Mouse (Mus musculus) C2C12 (cell line): ENCODE measurements around the gene Fkbp7. TPM values are rescaled to one million over a fixed set of nuclear protein-coding genes. Genes with fewer than 3 reads are reported as not detected.
"Not testable (repeated sequence)": the region's sequence is repeated elsewhere in the genome, so short reads cannot be mapped to it uniquely, and the experiment has no call there.

Experiments used
- H3K27me3 ChIP-seq: one replicate; pipeline ENCODE4 v1.6.1; 2011; ENCODE audit not compliant: control insufficient read depth, insufficient read depth, insufficient read length
- H3K36me3 ChIP-seq: one replicate; pipeline ENCODE4 v1.6.1; 2011; ENCODE audit not compliant: control insufficient read depth, insufficient read depth
- H3K4me3 ChIP-seq: one replicate; pipeline ENCODE4 v1.5.1; 2011; ENCODE audit warnings: mild to moderate bottlenecking, control low read depth; ENCODE audit not compliant: poor library complexity, insufficient read depth, severe bottlenecking
- H3K79me2 ChIP-seq: one replicate; pipeline ENCODE4 v1.6.1; 2011; ENCODE audit not compliant: control insufficient read depth, insufficient read depth
- H3K79me3 ChIP-seq: one replicate; pipeline ENCODE4 v1.6.1; 2011; ENCODE audit warnings: low read depth, control low read depth
- H3ac ChIP-seq: one replicate; pipeline ENCODE3; 2011; ENCODE audit warnings: low read depth; ENCODE audit not compliant: control insufficient read depth, insufficient read length
- CEBPB ChIP-seq: IDR thresholded peaks from one replicate; pipeline ENCODE4 v1.6.1; 2011; ENCODE audit warnings: low read depth, mild to moderate bottlenecking, control low read depth, moderate library complexity
- CTCF ChIP-seq: IDR thresholded peaks from one replicate; pipeline ENCODE4 v1.5.1; 2011; ENCODE audit not compliant: control insufficient read depth, insufficient read depth, insufficient read length
- FOSL1 ChIP-seq: IDR thresholded peaks from one replicate; pipeline ENCODE4 v1.8.0; 2011; ENCODE audit warnings: mild to moderate bottlenecking, low read length; ENCODE audit not compliant: poor library complexity, insufficient read depth, severe bottlenecking
- MAX ChIP-seq: IDR thresholded peaks from one replicate; pipeline ENCODE4 v1.6.1; 2011; ENCODE audit warnings: mild to moderate bottlenecking, control low read depth
- MYOD1 ChIP-seq: IDR thresholded peaks from one replicate; pipeline ENCODE4 v1.6.1; 2011; ENCODE audit warnings: low read depth; ENCODE audit not compliant: control insufficient read depth, insufficient read length
- MYOG ChIP-seq: IDR thresholded peaks from one replicate; pipeline ENCODE4 v1.6.1; 2011; ENCODE audit not compliant: control insufficient read depth, insufficient read length; ENCODE audit errors: extremely low read depth
- USF1 ChIP-seq: IDR thresholded peaks from one replicate; pipeline ENCODE4 v1.6.1; 2011; ENCODE audit warnings: low read depth, mild to moderate bottlenecking, control low read depth, moderate library complexity
- polyA plus RNA-seq: library from polyadenylated mRNA; unstranded; fragments of >200 nt; fragmentation: generic; extraction: Trizol; gene quantifications from one replicate; pipeline ENCODE4 v1.2.1, GENCODE M21; 2012; ENCODE audit warnings: missing spikeins

Gene Fkbp7
- polyA plus RNA-seq, 1 experiment, result 36.5 TPM

- peak within 1 kb of the TSS; percentile 52 for H3K4me3 ChIP-seq
- peaks cover 3% of the 10 kb centered on the region for H3K36me3 ChIP-seq
- no peaks in the 10 kb centered on the region for H3K79me3 ChIP-seq
- TF ChIP-seq MYOD1, result no peak
- TF ChIP-seq USF1, result no peak
- no peak for TF ChIP-seq CEBPB
- no peak for TF ChIP-seq FOSL1
- no peak for TF ChIP-seq MYOG
- no peak for TF ChIP-seq CTCF
- no peak for TF ChIP-seq MAX
- no peaks in the 10 kb centered on the region for H3K27me3 ChIP-seq
- H3K79me2 ChIP-seq, result peaks cover 8% of the 10 kb centered on the region
- H3ac ChIP-seq, result peak within 1 kb of the TSS; percentile 83
Measured at GRCm38 (mm10) chr2:76647883-76648570, 24.9 kb downstream of the Fkbp7 start, which contains the start of the genes Prkra and Pjvk. TSS of gene Prkra (minus strand) at chr2:76648015. TSS of gene Pjvk (plus strand) at chr2:76648476.

DNA sequence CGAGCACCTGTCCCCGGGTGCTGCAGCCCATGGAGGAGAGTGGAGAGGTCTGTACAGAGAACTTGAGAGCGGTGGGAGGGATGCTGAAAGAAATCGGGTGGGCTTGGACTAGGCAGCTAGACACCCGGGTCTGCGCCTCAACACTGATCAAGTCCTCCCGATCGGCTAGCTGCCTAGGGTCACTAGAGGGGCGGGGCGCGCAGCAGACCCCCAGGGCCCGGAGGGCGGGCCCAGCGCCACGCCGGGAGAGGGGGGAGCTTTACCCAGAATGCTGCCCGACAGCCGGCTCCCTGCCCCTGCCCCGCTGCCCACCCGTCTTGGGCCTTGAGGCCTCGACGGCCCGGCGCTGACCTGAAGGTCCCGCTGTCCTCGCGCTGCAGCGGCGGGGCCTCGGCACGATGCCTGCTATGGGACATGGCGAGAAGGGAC lies 25.5 kb downstream of the Fkbp7 start:
- Histone ChIP-seq H3K79me3 (no peaks in the 10 kb centered on the region), H3ac (peak overlapping the region; percentile 83), H3K36me3 (peaks cover 8% of the 10 kb centered on the region), H3K27me3 (no peaks in the 10 kb centered on the region), H3K79me2 (peaks cover 8% of the 10 kb centered on the region), H3K4me3 (peak overlapping the region; percentile 52)
- no peak for TF ChIP-seq FOSL1

GRCm38 (mm10) chr2:76643801-76644200 lies 29.1 kb downstream of the Fkbp7 start:
- H3K36me3 ChIP-seq, result peaks cover 28% of the 10 kb centered on the region
- H3K27me3 ChIP-seq, result no peaks in the 10 kb centered on the region
- TF ChIP-seq MYOD1, result no peak
- no peak for TF ChIP-seq FOSL1
- TF ChIP-seq CTCF, result no peak
- TF ChIP-seq USF1, result no peak
- TF ChIP-seq CEBPB, result no peak
- TF ChIP-seq MAX, result no peak
- TF ChIP-seq MYOG, result no peak
- H3K79me2 ChIP-seq, result peaks cover 8% of the 10 kb centered on the region
- H3K4me3 ChIP-seq, result no peak overlapping the region
- H3ac ChIP-seq, result no peak overlapping the region
- H3K79me3 ChIP-seq, result no peaks in the 10 kb centered on the region

DNA sequence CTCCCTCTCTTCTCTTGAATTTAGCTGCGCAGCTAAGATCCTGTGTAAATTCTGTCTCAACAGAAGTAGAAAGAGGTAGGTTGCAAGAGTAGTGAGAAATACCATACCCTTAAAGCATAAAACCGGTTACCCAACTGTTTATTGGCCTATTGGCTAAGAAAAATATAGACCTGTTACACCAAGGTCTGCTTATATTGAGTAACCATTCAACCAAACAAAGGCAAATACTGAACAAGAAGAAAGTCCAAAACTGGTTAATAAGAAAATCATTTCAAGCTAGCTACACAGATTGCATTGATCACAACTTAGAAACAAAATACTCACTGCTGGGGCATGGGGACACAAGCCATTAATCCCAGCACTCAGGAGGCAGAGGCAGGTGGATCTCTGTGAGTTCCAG lies 33.3 kb downstream of the Fkbp7 start:
- H3ac ChIP-seq, result no peak overlapping the region
- H3K27me3 ChIP-seq, result no peaks in the 10 kb centered on the region
- TF ChIP-seq CTCF (no peak), MAX (no peak), MYOG (no peak), FOSL1 (no peak), MYOD1 (no peak), USF1 (no peak), CEBPB (no peak)
- no peaks in the 10 kb centered on the region for H3K79me2 ChIP-seq
- H3K4me3 ChIP-seq, result no peak overlapping the region
- H3K36me3 ChIP-seq, result peaks cover 50% of the 10 kb centered on the region
- H3K79me3 ChIP-seq, result no peaks in the 10 kb centered on the region

GRCm38 (mm10) chr2:76631600-76631999 lies 41.3 kb downstream of the Fkbp7 start:
- H3K36me3 ChIP-seq, result peaks cover 26% of the 10 kb centered on the region

DNA sequence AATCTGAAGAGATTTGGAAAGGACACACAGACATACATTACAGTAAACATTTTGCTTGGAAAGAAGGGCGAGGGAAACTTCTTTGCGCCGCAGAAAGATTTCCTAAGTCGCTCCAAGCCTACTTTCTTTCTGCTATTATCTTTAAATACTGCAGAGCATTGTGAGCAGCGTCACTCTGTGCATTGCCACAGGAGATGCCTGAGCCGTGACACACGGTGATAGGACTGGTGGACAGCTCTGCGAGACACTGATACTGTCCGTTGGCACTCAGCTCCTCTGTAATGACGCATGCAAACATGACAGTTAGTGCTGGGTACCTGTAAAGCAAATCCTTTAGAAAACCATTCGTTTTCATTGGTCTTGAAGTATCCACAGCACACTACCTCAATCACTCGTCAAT lies 42.6 kb downstream of the Fkbp7 start:
- H3K4me3 ChIP-seq, result no peak overlapping the region
- no peak overlapping the region for H3ac ChIP-seq
- no peaks in the 10 kb centered on the region for H3K79me2 ChIP-seq
- no peaks in the 10 kb centered on the region for H3K27me3 ChIP-seq
- no peak for TF ChIP-seq FOSL1
- no peak for TF ChIP-seq CTCF
- TF ChIP-seq MYOD1, result no peak
- no peak for TF ChIP-seq CEBPB
- no peak for TF ChIP-seq MAX
- no peak for TF ChIP-seq MYOG
- no peak for TF ChIP-seq USF1
- H3K36me3 ChIP-seq, result peaks cover 13% of the 10 kb centered on the region
- H3K79me3 ChIP-seq, result no peaks in the 10 kb centered on the region

More at GRCm38 (mm10) chr2:76631600-76631999, 41.3 kb downstream of the Fkbp7 start:
- Histone ChIP-seq H3K4me3 (no peak overlapping the region), H3K79me2 (no peaks in the 10 kb centered on the region), H3K27me3 (no peaks in the 10 kb centered on the region), H3ac (no peak overlapping the region), H3K79me3 (no peaks in the 10 kb centered on the region)
- TF ChIP-seq MYOD1, result no peak
- no peak for TF ChIP-seq CTCF
- TF ChIP-seq MYOG, result no peak
- TF ChIP-seq MAX, result no peak
- no peak for TF ChIP-seq FOSL1
- no peak for TF ChIP-seq CEBPB
- no peak for TF ChIP-seq USF1

- not testable (repeated sequence) for H3K36me3 ChIP-seq, H3K4me3 ChIP-seq, H3K79me3 ChIP-seq, H3ac ChIP-seq, H3K27me3 ChIP-seq, H3K79me2 ChIP-seq
Measured at GRCm38 (mm10) chr2:76622316-76622715, 50.6 kb downstream of the Fkbp7 start.
